Mouse (Mus musculus): ENCODE data around the gene Gm15080.
"Not testable (repeated sequence)": the region's sequence is repeated elsewhere in the genome, so short reads cannot be mapped to it uniquely, and the experiment has no call there.

Gm15080 gene

DNA sequence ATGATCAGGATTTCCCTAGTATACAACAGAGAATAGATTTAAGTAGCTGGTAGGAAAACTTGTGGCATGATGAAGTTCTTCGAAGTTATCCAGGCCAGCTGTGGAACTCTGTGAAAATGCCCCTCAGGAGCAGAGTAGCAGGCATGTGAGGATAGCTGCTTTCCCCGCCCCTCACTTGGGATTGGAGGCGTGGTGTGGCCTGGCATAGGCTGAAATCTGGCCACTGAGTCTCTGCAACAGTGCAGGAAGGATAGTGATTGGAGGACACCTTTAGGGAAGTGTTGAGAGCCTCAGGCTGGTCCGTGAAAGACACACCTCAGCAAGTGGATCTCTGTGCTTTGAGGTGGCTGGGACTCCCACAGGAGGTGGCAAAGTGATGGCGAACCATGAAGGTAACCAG is at the start of gene Gm15080:
TSS of gene Gm15080 (plus strand) at position 301 of the 400 bp plus-strand sequence.
- DNase-seq (ENCODE audit: low spot score in 2 of 2): not testable (repeated sequence)
